Mouse (Mus musculus): ENCODE measurements around the gene Dnlz. TPM values are rescaled to one million over a fixed set of nuclear protein-coding genes. Genes with fewer than 3 reads are reported as not detected.

The Dnlz gene
- polyA plus RNA-seq, 1 experiment from 2014 or later = 32.6 TPM

GRCm38 (mm10) chr2:26305555-26305954 lies 46.4 kb downstream of the Dnlz start:
- Histone ChIP-seq H3K36me3 (no peaks in the 10 kb centered on the region), H3K9ac (no peak overlapping the region), H3K4me3 (no peak overlapping the region), H3K27ac (replicated peaks) (no peak overlapping the region), H3K9me3 (no peaks in the 10 kb centered on the region), H3K4me2 (no peak overlapping the region), H3K27me3 (no peaks in the 10 kb centered on the region), H3K4me1 (replicated peaks) (peaks cover 5% of the 10 kb centered on the region)
- no peak for ATAC-seq (ENCODE audit: low FRiP score, low read depth)
- 74% methylated on average over 2 of the region's 2 CpGs for WGBS

- H3K27ac ChIP-seq (replicated peaks) = no peak overlapping the region
- no peak overlapping the region for H3K4me2 ChIP-seq
- H3K27me3 ChIP-seq = no peaks in the 10 kb centered on the region
- H3K4me3 ChIP-seq = no peak overlapping the region
- WGBS = 69% methylated on average over 1 of the region's 1 CpGs
- ATAC-seq (ENCODE audit: low FRiP score, low read depth) = no peak
- H3K36me3 ChIP-seq = no peaks in the 10 kb centered on the region
- H3K9ac ChIP-seq = no peak overlapping the region
- peaks cover 10% of the 10 kb centered on the region for H3K4me1 ChIP-seq (replicated peaks)
- no peaks in the 10 kb centered on the region for H3K9me3 ChIP-seq
Measured at GRCm38 (mm10) chr2:26304711-26305110, 47.2 kb downstream of the Dnlz start.

GRCm38 (mm10) chr2:26302005-26302503 lies 49.9 kb downstream of the Dnlz start:
- Histone ChIP-seq H3K9me3 (no peaks in the 10 kb centered on the region), H3K9ac (no peak overlapping the region), H3K27ac (replicated peaks) (no peak overlapping the region), H3K27me3 (no peaks in the 10 kb centered on the region), H3K4me2 (no peak overlapping the region), H3K4me1 (replicated peaks) (peaks cover 37% of the 10 kb centered on the region), H3K36me3 (no peaks in the 10 kb centered on the region), H3K4me3 (no peak overlapping the region)
- ATAC-seq (ENCODE audit: low FRiP score, low read depth) = no peak
- WGBS = 93% methylated on average over 10 of the region's 10 CpGs

GRCm38 (mm10) chr2:26300808-26301174 lies 51.1 kb downstream of the Dnlz start:
- peak overlapping the region; percentile 41; the same call in 1 of the 2 replicates for H3K27ac ChIP-seq (replicated peaks)
- H3K4me2 ChIP-seq = no peak overlapping the region
- no peak overlapping the region for H3K4me3 ChIP-seq
- H3K27me3 ChIP-seq = no peaks in the 10 kb centered on the region
- no peaks in the 10 kb centered on the region for H3K9me3 ChIP-seq
- H3K36me3 ChIP-seq = no peaks in the 10 kb centered on the region
- ATAC-seq (ENCODE audit: low FRiP score, low read depth) = no peak
- 0 out of 2 replicates have a peak overlapping the region, but pooled peaks have one; percentile 1 for H3K9ac ChIP-seq
- 0% methylated on average over 3 of the region's 3 CpGs for WGBS
- H3K4me1 ChIP-seq (replicated peaks) = peaks cover 47% of the 10 kb centered on the region

- Histone ChIP-seq H3K9me3 (no peaks in the 10 kb centered on the region), H3K36me3 (no peaks in the 10 kb centered on the region), H3K27me3 (no peaks in the 10 kb centered on the region), H3K9ac (0 out of 2 replicates have a peak overlapping the region, but pooled peaks have one; percentile 1), H3K27ac (replicated peaks) (peak overlapping the region; percentile 84), H3K4me1 (replicated peaks) (peaks cover 47% of the 10 kb centered on the region), H3K4me2 (no peak overlapping the region), H3K4me3 (no peak overlapping the region)
- 0 out of 2 replicates have a peak, but pooled peaks have one; percentile 8 for ATAC-seq (ENCODE audit: low FRiP score, low read depth)
- WGBS = 35% methylated on average over 5 of the region's 5 CpGs
Measured at GRCm38 (mm10) chr2:26300161-26300807, 51.6 kb downstream of the Dnlz start.

- Histone ChIP-seq H3K9ac (0 out of 2 replicates have a peak overlapping the region, but pooled peaks have one; percentile 26), H3K4me1 (replicated peaks) (peaks cover 47% of the 10 kb centered on the region), H3K4me3 (no peak overlapping the region), H3K4me2 (peak overlapping the region; percentile 38), H3K9me3 (no peaks in the 10 kb centered on the region), H3K27ac (replicated peaks) (peak overlapping the region; percentile 84), H3K36me3 (no peaks in the 10 kb centered on the region), H3K27me3 (no peaks in the 10 kb centered on the region)
- ATAC-seq (ENCODE audit: low FRiP score, low read depth) = no peak
- WGBS = 31% methylated on average over 7 of the region's 7 CpGs
Measured at GRCm38 (mm10) chr2:26299336-26299735, 52.6 kb downstream of the Dnlz start.

- Histone ChIP-seq H3K4me3 (no peak overlapping the region), H3K27ac (replicated peaks) (peak overlapping the region; percentile 84), H3K36me3 (no peaks in the 10 kb centered on the region), H3K4me1 (replicated peaks) (peaks cover 47% of the 10 kb centered on the region), H3K9me3 (no peaks in the 10 kb centered on the region), H3K27me3 (no peaks in the 10 kb centered on the region), H3K9ac (peak overlapping the region; percentile 26; the same call in 1 of the 2 replicates), H3K4me2 (peak overlapping the region; percentile 38)
- 5% methylated on average over 4 of the region's 4 CpGs for WGBS
- no peak; the same call in 1 of the 2 replicates for ATAC-seq (ENCODE audit: low FRiP score, low read depth)
Measured at GRCm38 (mm10) chr2:26298856-26299230, 53.1 kb downstream of the Dnlz start.

- peak overlapping the region; percentile 84 for H3K27ac ChIP-seq (replicated peaks)
- H3K27me3 ChIP-seq = no peaks in the 10 kb centered on the region
- H3K36me3 ChIP-seq = no peaks in the 10 kb centered on the region
- 0 out of 2 replicates have a peak overlapping the region, but pooled peaks have one; percentile 6 for H3K4me3 ChIP-seq
- ATAC-seq (ENCODE audit: low FRiP score, low read depth) = peak; percentile 88
- peak overlapping the region; percentile 38 for H3K4me2 ChIP-seq
- no peaks in the 10 kb centered on the region for H3K9me3 ChIP-seq
- peak overlapping the region; percentile 26; the same call in 1 of the 2 replicates for H3K9ac ChIP-seq
- WGBS = 1% methylated on average over 10 of the region's 10 CpGs
- peaks cover 47% of the 10 kb centered on the region for H3K4me1 ChIP-seq (replicated peaks)
Measured at GRCm38 (mm10) chr2:26298208-26298855, 53.6 kb downstream of the Dnlz start.

Other genes with a start within 250 kb of the Dnlz start
- gene Nacc2, start 228.9 kb downstream of the Dnlz start, polyA plus RNA-seq (2015; fragmentation: Nextera tagmentation; extraction: Ambion mirVana) = 18.0 and 21.3 TPM in 2 replicates
- gene Lhx3, start 143.8 kb downstream of the Dnlz start, polyA plus RNA-seq (2015; fragmentation: Nextera tagmentation; extraction: Ambion mirVana) = 4.1 and 4.2 TPM in 2 replicates
- 16.7 and 16.9 TPM in 2 replicates for gene Qsox2, start 114.6 kb downstream of the Dnlz start, polyA plus RNA-seq (2015; fragmentation: Nextera tagmentation; extraction: Ambion mirVana)
- 0.16 and 0.25 TPM in 2 replicates for gene Ccdc187, start 57.6 kb downstream of the Dnlz start, polyA plus RNA-seq (2015; fragmentation: Nextera tagmentation; extraction: Ambion mirVana)
- 177 and 199 TPM in 2 replicates for gene Gpsm1, start 36.6 kb downstream of the Dnlz start, polyA plus RNA-seq (2015; fragmentation: Nextera tagmentation; extraction: Ambion mirVana)
- gene Card9, start 8.8 kb upstream of the Dnlz start, polyA plus RNA-seq (2015; fragmentation: Nextera tagmentation; extraction: Ambion mirVana) = 1.5 and 3.2 TPM in 2 replicates
- gene Snapc4, start 28.5 kb upstream of the Dnlz start, polyA plus RNA-seq (2015; fragmentation: Nextera tagmentation; extraction: Ambion mirVana) = 30.6 and 40.5 TPM in 2 replicates
- 151 and 163 TPM in 2 replicates for gene Entr1, start 37.2 kb upstream of the Dnlz start, polyA plus RNA-seq (2015; fragmentation: Nextera tagmentation; extraction: Ambion mirVana)
- 90.0 and 91.9 TPM in 2 replicates for gene Pmpca, start 37.2 kb upstream of the Dnlz start, polyA plus RNA-seq (2015; fragmentation: Nextera tagmentation; extraction: Ambion mirVana)
- gene Inpp5e, start 57.1 kb upstream of the Dnlz start, polyA plus RNA-seq (2015; fragmentation: Nextera tagmentation; extraction: Ambion mirVana) = 25.9 and 26.1 TPM in 2 replicates
- gene Sec16a, start 93.1 kb upstream of the Dnlz start, polyA plus RNA-seq (2015; fragmentation: Nextera tagmentation; extraction: Ambion mirVana) = 17.5 and 21.6 TPM in 2 replicates
- 16.3 and 18.2 TPM in 2 replicates for gene Notch1, start 164.6 kb upstream of the Dnlz start, polyA plus RNA-seq (2015; fragmentation: Nextera tagmentation; extraction: Ambion mirVana)
- gene Egfl7, start 227.9 kb upstream of the Dnlz start, polyA plus RNA-seq (2015; fragmentation: Nextera tagmentation; extraction: Ambion mirVana) = 70.7 and 75.3 TPM in 2 replicates
- gene Gm20532, start 234.5 kb upstream of the Dnlz start, polyA plus RNA-seq (2015; fragmentation: Nextera tagmentation; extraction: Ambion mirVana) = not detected in 2 replicates